ENCODE assay signal across 12 mouse cellular contexts in genomic region chr7:142474799-142475198, GRCm38 (mm10). TPM values are rescaled to one million over a fixed set of nuclear protein-coding genes. Genes with fewer than 3 reads are reported as not detected.
DNase-seq lines count a peak whose midpoint lies in the region; ATAC-seq and TF ChIP-seq lines count a peak whose summit lies in the region.
"Had no signal": no experiment of that assay in that cellular context is flagged by ENCODE, and none has a peak within 500 bp of the region (broad histone marks: within the 10 kb centered on the region; RNA-seq: fewer than 3 reads in every experiment).

No protein-coding gene starts in this region.

- H3K27me3 ChIP-seq in midbrain, embryonic 11.5 days (ENCODE audit: control insufficient read depth, insufficient read depth, low read length): no peaks in the 10 kb centered on the region
- no peaks in the 10 kb centered on the region for H3K27me3 ChIP-seq in midbrain, postnatal 0 days (ENCODE audit: insufficient read depth, low read length)
- H3K27me3 ChIP-seq in heart, embryonic 10.5 days (ENCODE audit: insufficient read depth, poor library complexity, severe bottlenecking): 0 out of 2 replicates have a peak, but pooled peaks cover 4% of the 10 kb centered on the region
- H3K27me3 ChIP-seq in limb, embryonic 10.5 days (ENCODE audit: low read depth, poor library complexity, severe bottlenecking): no peaks in the 10 kb centered on the region
- no peaks in the 10 kb centered on the region for H3K27me3 ChIP-seq in forebrain, embryonic 16.5 days (replicated peaks; ENCODE audit: control insufficient read depth, insufficient read depth, low read length)
- H3K27me3 ChIP-seq: liver, embryonic 15.5 days; Patski had no signal

- no peak overlapping the region for H3K4me2 ChIP-seq in midbrain, embryonic 11.5 days
- H3K4me2 ChIP-seq in midbrain, postnatal 0 days (ENCODE audit: low read depth, low read length, poor library complexity, severe bottlenecking): no peak overlapping the region
- H3K4me2 ChIP-seq in forebrain, embryonic 16.5 days (ENCODE audit: low read length): no peak overlapping the region
- H3K4me2 ChIP-seq: hindbrain, embryonic 13.5 days; liver, embryonic 15.5 days had no signal

- no peaks in the 10 kb centered on the region for H3K36me3 ChIP-seq in midbrain, embryonic 11.5 days (ENCODE audit: control insufficient read depth, insufficient read depth, low read length)
- H3K36me3 ChIP-seq in midbrain, postnatal 0 days (ENCODE audit: insufficient read depth, low read length): no peaks in the 10 kb centered on the region
- H3K36me3 ChIP-seq in heart, embryonic 10.5 days: no peaks in the 10 kb centered on the region
- no peaks in the 10 kb centered on the region for H3K36me3 ChIP-seq in limb, embryonic 10.5 days
- H3K36me3 ChIP-seq in forebrain, embryonic 16.5 days (ENCODE audit: control insufficient read depth, insufficient read depth): no peaks in the 10 kb centered on the region
- H3K36me3 ChIP-seq: hindbrain, embryonic 13.5 days; liver, embryonic 15.5 days had no signal

- 84% methylated on average over 14 of the region's 14 CpGs for WGBS in midbrain, embryonic 11.5 days
- 88% methylated on average over 14 of the region's 14 CpGs for WGBS in midbrain, postnatal 0 days
- WGBS in heart, embryonic 10.5 days: 84% methylated on average over 12 of the region's 14 CpGs
- WGBS in limb, embryonic 10.5 days: 81% methylated on average over 14 of the region's 14 CpGs
- 83% methylated on average over 14 of the region's 14 CpGs for WGBS in forebrain, embryonic 16.5 days

- H3K9me3 ChIP-seq in midbrain, embryonic 11.5 days (ENCODE audit: control insufficient read depth, low read length): no peaks in the 10 kb centered on the region
- no peaks in the 10 kb centered on the region for H3K9me3 ChIP-seq in midbrain, postnatal 0 days (ENCODE audit: low read length)
- H3K9me3 ChIP-seq in heart, embryonic 10.5 days: no peaks in the 10 kb centered on the region
- no peaks in the 10 kb centered on the region for H3K9me3 ChIP-seq in limb, embryonic 10.5 days (replicated peaks)
- H3K9me3 ChIP-seq in forebrain, embryonic 16.5 days (ENCODE audit: control insufficient read depth, low read length): no peaks in the 10 kb centered on the region
- H3K9me3 ChIP-seq: hindbrain, embryonic 13.5 days; liver, embryonic 15.5 days had no signal

- H3K27ac ChIP-seq in midbrain, embryonic 11.5 days (ENCODE audit: low read depth, low read length): no peak overlapping the region
- no peak overlapping the region for H3K27ac ChIP-seq in midbrain, postnatal 0 days (ENCODE audit: low read depth, low read length)
- H3K27ac ChIP-seq in heart, embryonic 10.5 days: peak overlapping the region; percentile 99
- H3K27ac ChIP-seq in limb, embryonic 10.5 days: peak overlapping the region; percentile 71
- H3K27ac ChIP-seq in forebrain, embryonic 16.5 days (ENCODE audit: low read length): no peak overlapping the region
- H3K27ac ChIP-seq: hindbrain, embryonic 13.5 days; liver, embryonic 15.5 days had no signal

- ATAC-seq in midbrain, embryonic 11.5 days (ENCODE audit: low FRiP score): no peak
- no peak for ATAC-seq in midbrain, postnatal 0 days (ENCODE audit: low FRiP score)
- ATAC-seq in forebrain, embryonic 16.5 days: no peak
- ATAC-seq: Patski had no signal

- TF ChIP-seq CTCF in midbrain, postnatal 0 days (IDR thresholded peaks at IDR 0.05): no peak

- H3K4me3 ChIP-seq in midbrain, embryonic 11.5 days (ENCODE audit: low read depth, low read length): no peak overlapping the region
- H3K4me3 ChIP-seq in midbrain, postnatal 0 days (ENCODE audit: low read depth, low read length): no peak overlapping the region
- H3K4me3 ChIP-seq in heart, embryonic 10.5 days: no peak overlapping the region
- H3K4me3 ChIP-seq in limb, embryonic 10.5 days: no peak overlapping the region
- H3K4me3 ChIP-seq in forebrain, embryonic 16.5 days (replicated peaks; ENCODE audit: low read length): no peak overlapping the region
- H3K4me3 ChIP-seq: hindbrain, embryonic 13.5 days; liver, embryonic 15.5 days had no signal

- intact Hi-C loops in left cerebral cortex, postnatal 25 days (cut with DNase I): no loop called here

- peak; percentile 73 for DNase-seq in midbrain, embryonic 11.5 days (ENCODE audit: low spot score, missing footprints)
- DNase-seq in midbrain, postnatal 0 days (ENCODE audit: low spot score): no peak
- DNase-seq in heart, embryonic 10.5 days (ENCODE audit: low spot score): no peak
- no peak for DNase-seq in limb, embryonic 10.5 days (ENCODE audit: low spot score)
- DNase-seq in testis, postnatal 10 days (ENCODE audit: low spot score): peak; percentile 81
- no peak for DNase-seq in retina, embryonic 14.5 days (ENCODE audit: low spot score)
- no peak for DNase-seq in left cerebral cortex, postnatal 25 days (ENCODE audit: low spot score in 2 of 2)
- DNase-seq: cerebellum, adult 9-10 months had no signal

- peaks cover 15% of the 10 kb centered on the region for H3K4me1 ChIP-seq in midbrain, embryonic 11.5 days (ENCODE audit: control insufficient read depth, insufficient read depth, low read length)
- no peaks in the 10 kb centered on the region for H3K4me1 ChIP-seq in midbrain, postnatal 0 days (ENCODE audit: insufficient read depth, low read length)
- H3K4me1 ChIP-seq in heart, embryonic 10.5 days: peaks cover 95% of the 10 kb centered on the region
- H3K4me1 ChIP-seq in limb, embryonic 10.5 days: peaks cover 86% of the 10 kb centered on the region
- peaks cover 12% of the 10 kb centered on the region for H3K4me1 ChIP-seq in forebrain, embryonic 16.5 days (replicated peaks; ENCODE audit: control insufficient read depth, insufficient read depth, low read length)
- H3K4me1 ChIP-seq: liver, embryonic 15.5 days had no signal

- no peak overlapping the region for H3K9ac ChIP-seq in midbrain, embryonic 11.5 days (ENCODE audit: low read length)
- H3K9ac ChIP-seq in midbrain, postnatal 0 days (replicated peaks; ENCODE audit: low read length, poor library complexity, severe bottlenecking): no peak overlapping the region
- H3K9ac ChIP-seq in forebrain, embryonic 16.5 days (replicated peaks; ENCODE audit: low read depth, low read length): no peak overlapping the region
- H3K9ac ChIP-seq: hindbrain, embryonic 13.5 days; liver, embryonic 15.5 days had no signal

RNA-seq across cellular contexts. Expression of gene Lsp1, which starts 14.2 kb away (rescaled TPM):
- polyA plus RNA-seq in midbrain, embryonic 11.5 days (2014; fragmentation: Nextera tagmentation; extraction: Ambion mirVana): 11.1 and 13.1 TPM in 2 replicates
- 5.1 and 11.0 TPM in 2 replicates for total RNA-seq in midbrain, postnatal 0 days (2014; rRNA removed)
- 5.3 and 8.7 TPM in 2 replicates for polyA plus RNA-seq in midbrain, postnatal 0 days (2015; fragmentation: Nextera tagmentation; extraction: Ambion mirVana)
- 32.0 and 36.9 TPM in 2 replicates for polyA plus RNA-seq in heart, embryonic 10.5 days (2016; fragmentation: Nextera tagmentation; extraction: Ambion mirVana)
- 28.7 and 31.1 TPM in 2 replicates for polyA plus RNA-seq in limb, embryonic 10.5 days (2016; fragmentation: Nextera tagmentation; extraction: Ambion mirVana)
- total RNA-seq in left cerebral cortex, postnatal 25 days (2021): 1 to 10 TPM; 5.2 to 5.4 TPM
- polyA plus RNA-seq in forebrain, embryonic 16.5 days (2015; fragmentation: Nextera tagmentation; extraction: Ambion mirVana): 3.5 and 5.5 TPM in 2 replicates

RNA-seq across cellular contexts. Expression of gene Tnnt3, which starts 23.8 kb away (rescaled TPM):
- 0.77 and 2.0 TPM in 2 replicates for polyA plus RNA-seq in midbrain, embryonic 11.5 days (2014; fragmentation: Nextera tagmentation; extraction: Ambion mirVana)
- 1.3 and 1.5 TPM in 2 replicates for total RNA-seq in midbrain, postnatal 0 days (2014; rRNA removed)
- 2.0 and 3.1 TPM in 2 replicates for polyA plus RNA-seq in midbrain, postnatal 0 days (2015; fragmentation: Nextera tagmentation; extraction: Ambion mirVana)
- polyA plus RNA-seq in heart, embryonic 10.5 days (2016; fragmentation: Nextera tagmentation; extraction: Ambion mirVana): 9.5 and 10.4 TPM in 2 replicates
- 1.6 and 1.7 TPM in 2 replicates for polyA plus RNA-seq in limb, embryonic 10.5 days (2016; fragmentation: Nextera tagmentation; extraction: Ambion mirVana)
- not detected for total RNA-seq in left cerebral cortex, postnatal 25 days (2021)
- polyA plus RNA-seq in forebrain, embryonic 16.5 days (2015; fragmentation: Nextera tagmentation; extraction: Ambion mirVana): 0.73 and 1.2 TPM in 2 replicates

RNA-seq across cellular contexts. Expression of gene Tnni2, which starts 33.2 kb away (rescaled TPM):
- 0.47 and 0.96 TPM in 2 replicates for polyA plus RNA-seq in midbrain, embryonic 11.5 days (2014; fragmentation: Nextera tagmentation; extraction: Ambion mirVana)
- not detected in 2 replicates for total RNA-seq in midbrain, postnatal 0 days (2014; rRNA removed)
- 0.46 and 0.56 TPM in 2 replicates for polyA plus RNA-seq in midbrain, postnatal 0 days (2015; fragmentation: Nextera tagmentation; extraction: Ambion mirVana)
- polyA plus RNA-seq in heart, embryonic 10.5 days (2016; fragmentation: Nextera tagmentation; extraction: Ambion mirVana): 51.9 and 56.4 TPM in 2 replicates
- 2.4 and 3.6 TPM in 2 replicates for polyA plus RNA-seq in limb, embryonic 10.5 days (2016; fragmentation: Nextera tagmentation; extraction: Ambion mirVana)
- not detected for total RNA-seq in left cerebral cortex, postnatal 25 days (2021)
- polyA plus RNA-seq in forebrain, embryonic 16.5 days (2015; fragmentation: Nextera tagmentation; extraction: Ambion mirVana): 0.89 TPM in 1 of 2 replicates, not detected in the other

RNA-seq across cellular contexts. Expression of gene Syt8, which starts 40.1 kb away (rescaled TPM):
- not detected in 2 replicates for polyA plus RNA-seq in midbrain, embryonic 11.5 days (2014; fragmentation: Nextera tagmentation; extraction: Ambion mirVana)
- not detected in 2 replicates for total RNA-seq in midbrain, postnatal 0 days (2014; rRNA removed)
- not detected in 2 replicates for polyA plus RNA-seq in midbrain, postnatal 0 days (2015; fragmentation: Nextera tagmentation; extraction: Ambion mirVana)
- polyA plus RNA-seq in heart, embryonic 10.5 days (2016; fragmentation: Nextera tagmentation; extraction: Ambion mirVana): 0.38 and 1.3 TPM in 2 replicates
- 0.25 TPM in 1 of 2 replicates, not detected in the other for polyA plus RNA-seq in limb, embryonic 10.5 days (2016; fragmentation: Nextera tagmentation; extraction: Ambion mirVana)
- not detected for total RNA-seq in left cerebral cortex, postnatal 25 days (2021)
- not detected in 2 replicates for polyA plus RNA-seq in forebrain, embryonic 16.5 days (2015; fragmentation: Nextera tagmentation; extraction: Ambion mirVana)
- polyA plus RNA-seq: hindbrain, embryonic 13.5 days had no signal

RNA-seq across cellular contexts. Expression of gene Mrpl23, which starts 57.7 kb away (rescaled TPM):
- polyA plus RNA-seq in midbrain, embryonic 11.5 days (2014; fragmentation: Nextera tagmentation; extraction: Ambion mirVana): 13.9 and 16.6 TPM in 2 replicates
- total RNA-seq in midbrain, postnatal 0 days (2014; rRNA removed): 56.3 and 60.8 TPM in 2 replicates
- polyA plus RNA-seq in midbrain, postnatal 0 days (2015; fragmentation: Nextera tagmentation; extraction: Ambion mirVana): 24.6 and 30.1 TPM in 2 replicates
- polyA plus RNA-seq in heart, embryonic 10.5 days (2016; fragmentation: Nextera tagmentation; extraction: Ambion mirVana): 17.1 and 25.1 TPM in 2 replicates
- 25.9 and 33.7 TPM in 2 replicates for polyA plus RNA-seq in limb, embryonic 10.5 days (2016; fragmentation: Nextera tagmentation; extraction: Ambion mirVana)
- total RNA-seq in left cerebral cortex, postnatal 25 days (2021): 1 to 10 TPM; 3.3 to 6.9 TPM
- 16.0 and 23.0 TPM in 2 replicates for polyA plus RNA-seq in forebrain, embryonic 16.5 days (2015; fragmentation: Nextera tagmentation; extraction: Ambion mirVana)

Comparison
In these comparisons a context has a peak if more than half of its experiments do, and no peak if none do; other contexts are left out.
1. DNase-seq: peak in midbrain, embryonic 11.5 days (single experiment) and testis, postnatal 10 days (single experiment); none in midbrain, postnatal 0 days (single experiment), heart, embryonic 10.5 days (single experiment), limb, embryonic 10.5 days (single experiment), retina, embryonic 14.5 days (single experiment) and left cerebral cortex, postnatal 25 days (0 of 2).
2. H3K27ac ChIP-seq: peak in heart, embryonic 10.5 days (single experiment) and limb, embryonic 10.5 days (single experiment); none in midbrain, embryonic 11.5 days (single experiment), midbrain, postnatal 0 days (single experiment) and forebrain, embryonic 16.5 days (single experiment).
3. RNA of gene Tnni2, which starts 33.2 kb away (polyA plus RNA-seq): 51.9 to 56.4 TPM in heart, embryonic 10.5 days; 2.4 to 3.6 TPM in limb, embryonic 10.5 days, 0.47 to 0.96 TPM in midbrain, embryonic 11.5 days, 0.46 to 0.56 TPM in midbrain, postnatal 0 days and 0.89 TPM in forebrain, embryonic 16.5 days; every median in the first group is over 10 times any median in the second.